Mouse (Mus musculus): ENCODE data around the gene Echdc3.

DNA sequence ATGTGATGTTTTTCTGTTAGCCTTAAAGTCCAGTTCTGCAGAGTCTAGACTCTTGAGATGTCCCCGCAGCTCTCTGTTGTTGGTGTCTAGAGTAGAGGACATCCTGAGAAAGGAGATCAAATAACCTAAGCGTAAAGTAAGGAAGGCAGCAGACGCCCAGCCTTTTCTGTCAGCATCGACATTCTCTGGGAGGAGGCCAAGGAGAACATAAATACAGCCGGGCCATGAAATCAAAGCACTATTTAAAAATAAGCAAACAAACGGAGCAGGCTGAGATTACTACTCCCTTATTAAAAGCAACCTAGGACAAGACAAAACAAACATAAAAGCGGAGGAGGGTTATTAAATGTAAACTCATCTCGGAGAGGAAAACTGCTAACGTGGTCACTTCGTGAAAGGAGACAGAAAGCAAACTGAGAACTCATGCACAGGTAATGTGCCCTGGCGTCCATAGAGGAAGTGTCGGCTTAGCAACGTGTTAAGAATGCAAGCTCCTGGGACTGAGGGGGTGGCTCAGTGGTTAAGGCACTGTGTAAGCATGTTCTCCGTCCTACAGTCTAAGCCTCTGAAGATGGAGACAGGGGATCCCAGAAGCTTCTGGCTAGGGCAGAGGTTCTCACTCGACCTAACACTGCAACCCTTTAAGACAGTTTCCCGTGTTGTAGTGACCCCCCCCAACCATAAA is 48.1 kb downstream of the Echdc3 start:
- no peak for TF ChIP-seq EP300 (IDR thresholded peaks at IDR 0.05; ENCODE audit: low read depth)
- no peak for TF ChIP-seq CTCF (IDR thresholded peaks at IDR 0.05; ENCODE audit: low read depth)

Measured in heart, postnatal 0 days (tissue).